Mouse (Mus musculus) right cerebral cortex, postnatal 36 days (tissue): ENCODE results near the gene Il18.

Experiments used
- DNase-seq, 2 experiments: peaks; one replicate each; pipeline ENCODE4 v3.0.0; 2022; ENCODE audit warnings: low spot score in 2 of 2, mixed read lengths in 1 of 2

Il18 gene

DNA sequence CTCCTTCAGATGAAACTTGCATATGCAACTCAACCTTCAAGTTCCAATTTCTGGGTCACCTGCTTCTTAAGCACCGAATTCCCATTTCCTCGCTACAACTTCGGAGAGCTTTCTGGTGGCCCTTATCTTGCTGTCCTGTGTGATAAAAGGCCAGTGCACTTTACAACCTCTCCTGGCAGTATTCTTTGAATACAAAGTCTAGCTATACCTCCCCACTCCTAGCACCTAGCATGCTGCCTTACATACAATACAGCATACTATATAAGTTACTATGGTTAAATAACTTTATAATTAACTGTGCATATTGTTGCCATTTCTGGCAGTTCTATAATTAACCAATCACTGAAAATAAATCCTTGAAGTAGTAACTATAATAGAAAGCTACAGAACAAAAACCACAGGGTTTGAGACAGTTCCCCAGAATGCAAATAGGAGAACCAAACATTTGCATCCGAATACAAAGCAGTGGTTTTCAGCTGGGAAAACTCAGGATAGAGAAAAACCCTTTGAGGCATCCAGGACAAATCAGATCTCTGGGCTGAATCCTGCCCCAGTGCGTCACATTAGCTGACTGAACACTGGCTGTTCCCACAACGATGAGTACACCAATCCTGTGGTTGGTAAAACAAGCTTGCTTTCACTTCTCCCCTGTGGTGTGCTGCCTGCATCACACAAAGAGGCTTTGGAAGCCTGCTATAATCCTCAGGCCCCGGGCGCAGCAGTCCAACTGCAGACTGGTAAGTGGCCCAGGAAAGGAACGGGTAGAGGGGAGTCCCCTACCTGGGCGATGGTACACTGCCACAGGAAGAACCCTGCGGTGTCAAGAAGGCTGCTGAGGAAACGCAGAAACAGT lies at the start of gene Il18:
Gene Il18 (plus strand): TSS at position 587 of the 853 bp plus-strand sequence.
- DNase-seq: peak; percentile 61 to 74

DNA sequence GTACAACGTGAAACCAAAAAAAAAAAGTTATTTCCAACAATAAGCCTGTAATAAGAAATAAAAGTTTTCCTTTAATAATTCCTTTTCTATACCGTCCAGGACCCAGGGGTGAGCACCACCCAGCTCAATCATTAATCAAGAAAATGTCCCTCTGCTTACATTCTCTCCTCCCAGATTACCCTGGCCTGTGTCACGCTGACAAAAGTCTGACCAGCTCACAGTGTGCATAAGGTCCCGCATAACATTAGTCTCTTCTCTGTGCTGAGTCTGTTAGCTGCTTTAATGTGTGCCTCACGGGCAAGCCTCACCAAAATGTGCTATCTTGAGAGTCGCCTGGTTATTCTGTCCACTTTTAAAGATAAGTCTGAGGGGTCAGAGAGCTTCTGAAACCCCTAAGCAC lies 49.2 kb upstream of the Il18 start:
- no peak for DNase-seq

DNA sequence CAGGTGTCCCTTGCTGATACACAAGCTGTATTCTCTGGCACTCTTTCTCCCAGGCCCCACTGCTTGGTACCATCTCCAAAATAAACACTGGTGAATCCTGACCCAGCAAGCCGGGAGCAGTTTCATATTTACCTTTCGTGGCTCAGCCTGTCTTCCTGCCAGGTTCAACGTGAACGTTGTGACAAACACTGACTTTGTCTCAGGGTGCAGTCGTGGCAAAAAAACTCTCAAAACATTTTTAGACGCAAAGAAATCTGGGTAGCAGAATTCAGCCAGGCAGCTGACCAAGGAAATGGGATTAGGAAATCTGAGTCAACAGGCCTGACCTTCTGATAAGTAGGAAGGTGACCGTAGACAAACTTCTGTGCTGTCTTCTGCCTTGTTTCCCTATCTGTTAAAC lies 47.1 kb upstream of the Il18 start:
- DNase-seq: no peak

DNA sequence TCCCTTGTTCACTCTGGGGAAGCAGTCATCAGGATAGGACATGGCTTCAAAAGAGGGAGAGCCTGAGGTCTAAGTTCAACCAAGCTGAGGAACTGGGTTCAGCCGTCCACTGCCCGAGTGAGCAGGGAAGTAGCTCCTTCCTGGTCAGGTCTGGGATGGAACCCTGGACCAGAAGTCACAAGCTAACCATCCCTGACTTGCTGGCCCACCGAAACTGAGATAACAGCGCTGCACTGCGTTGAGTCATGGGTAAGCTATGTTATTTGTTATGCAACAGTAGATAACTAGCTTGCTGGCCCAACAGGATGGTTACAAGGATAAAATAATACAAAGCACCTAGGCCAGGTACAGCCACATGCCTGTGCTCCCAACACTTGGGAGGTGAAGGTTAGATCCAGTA lies 39.2 kb upstream of the Il18 start:
- DNase-seq: no peak

DNA sequence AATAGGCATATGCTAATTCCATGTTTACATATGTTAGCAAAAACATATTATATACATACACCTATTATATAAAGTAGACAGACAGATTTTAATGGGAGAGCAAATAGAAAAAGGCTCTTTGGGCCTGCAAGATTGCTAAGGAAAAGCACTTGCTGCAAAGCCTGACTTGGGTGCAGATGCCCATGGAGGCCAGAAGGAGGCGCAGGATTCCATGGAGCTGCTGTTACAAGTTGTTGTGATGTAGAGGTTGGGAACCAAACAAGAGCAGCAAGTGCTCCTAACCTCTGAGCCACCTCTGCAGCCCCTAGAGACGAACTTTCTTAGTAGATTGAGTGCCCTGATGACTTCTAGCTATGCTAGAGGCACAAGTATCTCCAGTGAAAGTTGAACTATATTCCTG lies 35.8 kb upstream of the Il18 start:
- DNase-seq: no peak

DNA sequence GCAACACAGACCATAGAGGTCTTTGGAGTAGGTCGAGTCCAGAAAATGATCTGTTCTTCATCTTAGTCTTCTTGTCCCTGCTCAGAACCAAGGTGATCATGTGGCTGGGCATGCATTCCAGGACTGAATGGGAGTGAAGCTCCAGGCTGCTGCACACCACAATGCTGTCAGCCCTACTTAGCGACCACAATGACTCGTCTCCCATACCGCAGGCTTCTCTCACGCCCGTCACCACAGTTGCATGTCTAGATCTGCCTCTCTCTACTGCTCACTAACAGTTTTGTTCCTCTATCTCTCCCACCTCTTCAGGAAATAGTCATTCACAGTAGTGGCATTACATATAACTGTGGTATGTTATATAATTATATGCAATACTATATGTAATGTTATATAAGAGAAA lies 33.9 kb upstream of the Il18 start:
- no peak for DNase-seq

DNA sequence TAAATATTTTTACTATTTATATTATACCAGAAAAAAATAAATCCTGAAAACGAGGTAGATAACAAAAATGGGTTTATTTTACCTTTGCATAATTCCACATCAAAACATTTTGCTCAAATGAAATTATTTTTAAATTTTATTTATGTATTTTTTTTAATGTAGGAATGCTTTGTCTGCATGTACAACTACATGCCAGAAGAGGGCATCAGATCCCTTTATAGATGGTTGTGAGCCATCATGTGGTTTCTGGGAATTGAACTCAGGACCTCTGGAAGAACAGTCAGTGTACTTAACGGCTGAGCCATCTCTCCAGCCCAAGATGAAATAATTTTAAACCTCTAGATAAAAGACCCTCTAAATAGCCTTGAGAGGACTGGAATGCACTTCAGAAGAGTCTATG lies 33.1 kb upstream of the Il18 start:
- DNase-seq: no peak

DNA sequence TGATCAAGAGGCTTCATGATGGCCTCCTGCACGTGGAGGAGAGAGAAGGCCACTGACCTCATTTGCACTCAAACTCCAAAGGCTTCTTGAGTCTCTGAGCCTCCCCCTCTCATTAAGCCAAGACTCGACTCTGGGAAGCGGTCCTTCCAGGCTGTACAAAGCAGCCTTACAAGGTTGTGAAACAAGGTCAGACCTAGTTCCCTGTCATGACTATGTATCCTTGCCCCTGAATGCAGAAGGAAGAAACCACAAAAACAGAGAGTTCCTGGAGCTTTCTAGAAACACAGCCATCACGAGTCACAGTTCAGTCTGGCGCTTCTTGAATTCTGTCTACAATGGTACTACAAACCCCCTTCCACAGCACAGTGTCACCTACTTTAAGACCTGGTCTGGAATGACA lies 32.1 kb upstream of the Il18 start:
- DNase-seq: no peak

DNA sequence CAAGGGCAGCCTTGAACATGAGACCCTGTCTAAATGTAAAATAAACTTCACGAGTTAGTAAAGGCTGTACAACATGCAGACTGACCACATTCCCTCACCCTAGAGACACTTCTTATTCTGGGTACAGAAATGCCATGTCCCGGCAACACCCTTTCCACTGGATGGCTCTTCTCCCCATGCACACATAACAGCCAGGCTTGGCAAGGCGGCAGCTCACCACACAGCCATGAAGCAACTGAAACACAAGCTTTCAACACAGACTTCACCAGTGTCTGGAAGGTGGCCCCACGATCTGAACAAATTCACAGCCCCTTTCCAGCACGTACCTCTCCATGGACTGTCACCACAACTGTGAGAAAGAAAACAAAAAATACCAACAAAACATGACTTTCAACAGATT lies 29.7 kb upstream of the Il18 start:
- DNase-seq: no peak

DNA sequence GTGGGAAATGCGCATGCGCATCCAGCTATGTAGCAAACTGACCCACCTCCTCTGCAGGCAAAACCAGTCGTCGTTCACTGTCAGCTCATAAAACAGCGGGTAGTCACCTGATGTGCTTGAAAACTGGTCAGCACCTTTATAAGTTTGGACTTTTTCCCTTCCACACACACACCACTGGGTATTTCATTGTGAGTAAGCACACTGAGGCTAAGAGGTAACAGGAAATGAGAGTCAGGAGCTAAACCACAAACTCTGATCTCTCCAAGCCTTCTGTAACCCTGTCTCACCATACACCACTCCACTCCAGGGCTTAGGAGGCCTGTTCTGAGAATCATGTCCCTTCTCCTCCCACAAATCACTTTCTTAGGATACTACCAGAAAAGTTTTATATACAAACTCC lies 29.0 kb upstream of the Il18 start:
- no peak for DNase-seq

DNA sequence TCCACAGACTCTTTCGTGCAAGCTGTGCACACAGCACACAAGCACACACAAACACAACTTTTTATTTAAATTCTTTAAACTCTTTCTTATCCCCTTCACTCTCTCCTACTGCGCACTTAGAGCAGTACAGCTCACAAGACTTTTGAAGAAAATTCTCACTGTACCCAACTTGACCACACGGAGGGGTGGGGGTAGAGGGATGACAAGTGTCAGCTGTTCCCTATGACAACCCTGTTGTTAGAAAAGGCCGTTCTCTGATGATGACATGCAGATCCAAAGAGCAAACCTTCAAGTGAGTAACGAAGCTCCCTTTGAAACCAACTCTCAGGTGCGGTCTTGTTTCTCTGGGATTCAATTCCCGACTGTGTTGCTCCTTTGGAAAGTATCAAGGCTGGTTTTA lies 26.8 kb upstream of the Il18 start:
- DNase-seq: no peak

DNA sequence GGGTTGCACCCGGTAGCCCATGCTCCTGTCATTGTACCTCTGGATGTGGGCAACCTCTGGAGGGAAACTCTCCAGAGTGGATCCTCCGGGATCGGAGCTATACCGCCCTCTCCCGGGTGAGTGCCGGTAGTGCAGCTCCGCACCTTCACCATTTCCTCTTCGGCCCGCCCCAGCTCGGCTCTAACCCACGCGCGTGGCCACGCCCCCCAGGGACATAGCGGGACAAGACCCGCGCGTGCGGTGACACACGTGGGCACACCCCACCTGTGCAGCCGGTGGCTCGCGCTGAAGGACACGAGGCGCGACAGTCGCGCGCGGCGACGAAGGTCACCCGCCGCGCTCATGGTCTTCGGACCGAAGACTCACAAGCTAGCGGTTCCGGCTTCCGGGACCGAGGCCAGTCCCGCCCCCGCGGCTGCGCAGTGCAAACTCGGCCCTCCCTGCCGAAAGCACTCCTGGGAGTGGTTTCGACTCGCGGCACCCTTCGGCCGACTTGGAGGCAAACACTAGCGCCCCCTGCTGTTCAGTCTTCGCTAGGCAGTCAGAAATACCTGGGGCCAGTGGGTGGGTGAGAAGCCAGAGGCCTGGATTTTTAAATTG lies 26.2 kb upstream of the Il18 start, which contains the start of gene Pts:
Gene Pts (minus strand): TSS at position 432 of the 600 bp plus-strand sequence.
- peak; percentile 93 to 94 for DNase-seq

DNA sequence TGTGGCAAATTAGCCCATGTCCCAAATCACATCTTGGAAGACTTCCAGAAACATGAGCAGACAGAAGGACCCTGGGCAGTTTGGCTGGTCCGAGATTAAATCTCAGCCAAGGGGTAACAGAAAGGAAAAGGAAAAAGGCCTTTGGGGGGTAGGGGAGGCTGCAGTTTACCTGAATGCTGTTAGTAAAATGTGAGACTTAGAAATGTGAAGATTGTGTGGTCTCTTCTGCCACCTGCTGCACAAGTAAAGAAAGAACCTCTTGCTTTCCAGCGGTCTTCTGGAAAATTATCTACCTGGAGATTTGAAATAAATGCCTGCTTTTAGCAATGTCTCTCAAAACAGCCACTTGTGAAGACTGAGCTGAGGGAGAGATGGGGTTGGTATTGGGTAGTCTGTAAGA lies 23.7 kb upstream of the Il18 start:
- DNase-seq: no peak

DNA sequence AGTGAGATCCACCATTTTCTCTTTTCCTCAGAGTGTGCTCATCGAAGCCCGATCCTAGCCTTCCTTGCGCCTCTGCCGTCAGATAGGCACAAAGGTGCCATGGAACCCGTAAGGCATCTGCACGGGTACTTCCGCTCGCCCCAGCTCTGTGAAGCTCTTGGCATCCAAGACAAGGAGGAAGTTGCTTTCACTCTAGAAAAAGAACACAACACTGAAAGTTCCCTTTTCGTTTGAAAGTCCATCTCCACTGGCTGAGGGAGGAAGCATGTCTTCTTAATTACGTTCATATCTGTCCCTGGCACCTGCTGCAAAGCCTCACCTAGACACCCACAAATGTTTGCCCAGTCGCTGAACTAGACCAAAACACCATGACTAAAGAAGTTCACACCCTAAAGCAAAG lies 21.3 kb upstream of the Il18 start:
- no peak for DNase-seq

DNA sequence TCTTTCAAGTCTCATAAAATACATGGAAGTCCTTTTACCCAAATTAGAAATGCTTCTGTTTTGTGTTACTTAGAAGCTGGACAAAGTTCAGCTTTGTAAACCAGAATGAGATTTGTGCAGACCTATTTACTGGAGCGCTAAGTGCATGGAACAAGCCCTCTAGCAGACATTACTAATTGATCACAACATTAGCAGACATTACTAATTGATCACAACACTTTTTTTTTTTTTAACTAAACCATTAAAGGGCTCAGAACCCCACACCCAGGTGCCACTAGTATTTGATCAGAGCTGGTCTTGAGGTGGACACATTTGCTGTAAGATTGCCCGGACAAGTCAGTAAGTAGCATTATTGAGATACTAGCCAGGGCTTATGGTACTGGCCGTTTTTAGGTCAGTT lies 20.8 kb upstream of the Il18 start:
- DNase-seq: no peak

DNA sequence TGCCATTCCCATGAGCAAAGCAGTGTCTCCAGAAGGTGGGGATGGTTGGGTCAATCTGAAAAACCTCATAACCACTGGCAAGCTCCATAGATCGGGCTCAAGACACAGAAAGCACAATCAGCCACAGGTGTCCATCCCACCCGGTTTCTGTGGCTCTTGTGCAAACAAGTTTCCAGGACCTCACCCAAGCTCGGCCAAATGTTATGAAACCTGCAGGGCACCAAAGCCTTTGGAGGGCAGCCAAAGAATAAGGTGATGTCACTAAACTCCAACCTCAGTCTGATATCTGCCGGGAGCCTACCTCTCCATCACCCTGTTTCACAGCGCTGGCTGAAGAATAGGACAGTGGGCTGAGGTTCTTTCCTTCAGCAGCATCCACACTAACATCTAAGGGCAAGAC lies 18.7 kb upstream of the Il18 start:
- DNase-seq: no peak

DNA sequence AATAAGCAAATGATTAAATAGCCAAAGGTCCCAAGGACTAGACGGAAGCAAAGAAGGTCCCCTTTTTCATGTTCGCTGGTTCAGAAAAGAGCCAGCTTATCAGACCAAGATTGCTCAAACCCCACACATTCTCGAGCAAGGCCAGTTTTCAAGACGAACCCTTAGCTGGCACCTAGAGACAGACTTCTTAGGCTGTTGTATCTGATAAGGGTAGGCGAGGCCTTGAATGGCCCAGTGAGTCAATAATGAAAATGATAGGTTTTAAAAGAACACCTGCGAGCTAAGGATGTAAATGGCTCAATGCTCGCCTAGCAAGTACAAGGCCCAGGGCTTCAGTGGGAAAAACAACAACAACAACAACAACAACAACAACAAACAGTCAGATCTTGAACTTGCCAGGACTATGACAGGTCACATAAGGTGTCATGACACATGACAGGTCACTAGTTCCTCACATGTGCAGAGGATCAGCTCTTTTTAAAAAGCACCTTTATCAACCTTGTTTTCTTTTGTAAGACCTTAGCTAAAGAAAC lies 18.0 kb upstream of the Il18 start:
- no peak for DNase-seq

DNA sequence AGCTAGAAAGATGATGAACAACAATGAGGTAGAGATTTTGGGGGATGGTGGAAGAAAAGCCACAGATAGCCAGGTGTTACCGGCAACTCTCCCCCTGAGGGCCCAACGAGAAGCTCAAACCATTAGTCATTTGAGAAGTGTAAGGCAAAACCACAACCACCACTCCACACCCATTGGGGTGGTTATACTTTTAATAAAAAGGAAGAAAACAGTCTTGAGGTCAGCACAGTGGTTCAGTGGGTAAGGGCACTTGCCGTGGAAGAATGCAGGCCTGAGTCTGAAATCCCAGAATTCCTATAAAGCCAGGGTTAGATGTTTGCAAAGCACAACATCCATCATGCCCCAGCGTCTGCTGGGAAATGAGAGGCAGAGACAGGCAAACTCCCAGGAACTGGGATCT lies 17.3 kb upstream of the Il18 start:
- no peak for DNase-seq

DNA sequence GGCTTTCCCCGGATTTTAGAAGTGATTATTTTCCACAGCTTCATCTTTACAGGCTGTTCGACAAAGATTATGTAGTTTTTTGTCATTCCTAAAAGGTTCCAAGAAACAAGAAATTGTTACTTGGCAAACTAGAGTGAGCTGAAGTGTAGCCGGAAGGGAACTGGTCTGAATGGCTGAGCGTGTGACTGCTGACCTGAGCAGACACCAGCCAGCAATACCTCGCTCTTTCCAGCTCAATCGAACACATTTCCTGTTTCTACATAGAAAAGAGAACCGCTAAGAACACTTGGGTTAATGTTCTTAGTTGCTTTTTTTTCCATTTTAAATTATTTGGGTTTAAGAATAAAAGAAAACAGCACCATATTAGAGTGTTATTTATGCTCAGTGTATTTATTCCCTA lies 14.5 kb upstream of the Il18 start:
- no peak for DNase-seq

DNA sequence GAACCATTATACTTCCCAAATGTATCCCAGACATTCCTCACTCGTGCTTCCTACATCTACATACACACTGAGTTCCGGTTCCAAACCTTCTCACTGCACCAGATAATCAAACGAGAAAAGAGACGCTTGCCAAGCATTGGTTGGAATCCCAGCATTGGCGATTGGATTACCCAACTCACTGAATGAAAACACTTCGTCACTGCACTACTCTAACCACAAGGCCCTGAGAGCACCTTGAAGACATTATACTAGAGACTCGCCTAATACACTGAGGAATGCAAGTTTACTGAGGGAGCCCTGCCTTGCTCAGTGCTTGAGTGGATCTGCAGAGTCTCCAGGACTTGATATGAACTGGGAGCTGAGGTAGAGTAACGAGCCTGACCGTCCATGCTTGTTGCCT lies 12.2 kb upstream of the Il18 start:
- DNase-seq: no peak

DNA sequence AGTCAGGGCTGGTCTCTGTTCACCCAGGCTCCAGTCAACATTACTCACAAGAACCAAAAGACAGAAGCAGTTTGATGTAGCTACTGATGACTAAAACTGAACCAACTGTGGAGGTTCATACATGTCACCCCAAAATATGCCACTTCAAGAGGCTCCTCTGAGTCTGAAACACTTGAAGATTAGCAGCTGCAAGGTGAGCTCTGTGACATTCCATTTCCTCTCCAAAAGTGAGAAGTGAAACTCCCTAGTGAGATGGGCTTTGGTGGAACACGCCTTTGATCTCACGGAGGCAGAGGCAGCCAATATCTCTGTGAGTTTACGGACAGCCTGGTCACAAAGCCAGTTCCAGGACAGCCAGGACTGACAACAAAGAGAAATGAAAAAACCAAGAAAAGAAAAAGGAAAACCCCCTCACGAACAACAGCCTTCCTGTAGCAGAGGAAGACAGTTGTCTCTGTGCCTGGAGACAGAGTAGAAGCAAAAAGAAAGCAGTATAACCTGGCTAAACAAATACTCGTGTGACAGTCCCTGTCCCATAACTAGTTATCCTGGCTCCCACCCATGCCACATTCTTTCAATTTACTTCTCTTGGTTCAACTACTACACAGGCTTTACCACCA lies 6.7 kb upstream of the Il18 start:
- DNase-seq: no peak

DNA sequence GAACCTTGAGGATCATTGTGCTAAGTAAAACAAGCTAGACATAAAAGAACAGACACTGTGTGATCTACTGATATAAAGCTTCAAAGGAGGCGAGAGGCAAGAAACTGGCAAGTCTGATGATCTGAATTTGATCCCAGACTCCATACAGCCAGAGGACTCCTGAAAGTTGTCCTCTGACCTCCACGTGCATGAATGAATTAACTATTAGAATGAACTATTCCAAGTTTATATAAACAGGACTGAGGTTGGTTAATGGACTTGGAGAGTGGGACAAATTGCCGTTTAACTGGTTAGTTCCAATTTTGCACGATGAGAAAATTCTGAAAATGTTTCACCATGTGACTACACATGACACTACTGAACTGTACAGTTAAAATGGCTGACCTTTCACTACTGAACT lies 5.7 kb upstream of the Il18 start:
- DNase-seq: no peak

DNA sequence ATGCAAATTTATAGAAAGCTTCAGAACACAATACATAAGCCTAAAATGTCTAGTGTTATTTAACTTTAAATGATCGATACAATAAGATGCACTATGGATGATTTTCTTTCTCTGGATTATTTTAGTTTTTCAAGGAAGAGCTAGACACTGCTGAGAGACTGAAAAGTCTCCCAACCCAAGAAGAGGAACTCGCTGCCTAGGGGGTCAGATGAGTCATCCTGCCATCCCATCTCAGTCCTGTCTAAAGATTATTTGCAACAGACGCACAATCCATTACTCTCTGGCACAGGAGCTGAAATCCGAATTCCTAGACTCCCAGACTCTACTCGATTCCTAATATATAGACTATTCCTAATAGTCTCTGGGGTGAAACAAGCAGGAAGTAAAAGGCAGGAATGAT lies 2.4 kb upstream of the Il18 start:
- no peak for DNase-seq
